Mouse (Mus musculus) lung, postnatal 0 days (tissue): ENCODE measurements around the gene 2610301B20Rik.

Experiments
- CTCF ChIP-seq: IDR thresholded peaks from 2 replicates; pipeline ENCODE4 v1.5.1; 2016; ENCODE audit warnings: antibody characterized with exemption, mild to moderate bottlenecking
- EP300 ChIP-seq: IDR thresholded peaks from 2 replicates; pipeline ENCODE4 v1.6.1; 2016; ENCODE audit warnings: antibody characterized with exemption, mild to moderate bottlenecking, control low read depth

GRCm38 (mm10) chr4:10872231-10872630, 2.1 kb upstream of the 2610301B20Rik start:
- TF ChIP-seq CTCF (no peak), EP300 (peak; percentile 64)
